Mouse (Mus musculus): ENCODE results near the gene Vash1. TPM values are rescaled to one million over a fixed set of nuclear protein-coding genes. Genes with fewer than 3 reads are reported as not detected.

Gene Vash1
- polyA plus RNA-seq (2015; fragmentation: Nextera tagmentation; extraction: Ambion mirVana), result 25.7 and 28.2 TPM in 2 replicates

GRCm38 (mm10) chr12:86678591-86679545, at the start of gene Vash1:
TSS of gene Vash1 (plus strand) at chr12:86678700.
- peak within 1 kb of the TSS; percentile 86 for H3K4me2 ChIP-seq
- no peaks in the 10 kb centered on the region for H3K9me3 ChIP-seq (replicated peaks)
- no peaks in the 10 kb centered on the region for H3K27me3 ChIP-seq (replicated peaks)
- WGBS, result under 1% methylated on average over 76 of the region's 94 CpGs
- H3K9ac ChIP-seq (replicated peaks), result peak within 1 kb of the TSS; percentile 98
- ATAC-seq (ENCODE audit: low FRiP score), result peak; percentile 87
- no peaks in the 10 kb centered on the region for H3K36me3 ChIP-seq
- H3K27ac ChIP-seq (replicated peaks), result peak within 1 kb of the TSS; percentile 97
- H3K4me1 ChIP-seq, result peaks cover 31% of the 10 kb centered on the region
- peak within 1 kb of the TSS; percentile 86 for H3K4me3 ChIP-seq (replicated peaks)

GRCm38 (mm10) chr12:86628783-86629172, 49.7 kb upstream of the Vash1 start:
- no peak for ATAC-seq (ENCODE audit: low FRiP score)
- Histone ChIP-seq H3K9me3 (replicated peaks) (no peaks in the 10 kb centered on the region), H3K27me3 (replicated peaks) (no peaks in the 10 kb centered on the region), H3K4me2 (no peak overlapping the region), H3K27ac (replicated peaks) (no peak overlapping the region), H3K9ac (replicated peaks) (no peak overlapping the region), H3K36me3 (no peaks in the 10 kb centered on the region), H3K4me3 (replicated peaks) (no peak overlapping the region), H3K4me1 (no peaks in the 10 kb centered on the region)
- 76% methylated on average over 6 of the region's 6 CpGs for WGBS

GRCm38 (mm10) chr12:86641763-86642162, 36.7 kb upstream of the Vash1 start:
- ATAC-seq (ENCODE audit: low FRiP score), result no peak
- 41% methylated on average over 8 of the region's 8 CpGs for WGBS
- Histone ChIP-seq H3K4me2 (no peak overlapping the region), H3K36me3 (no peaks in the 10 kb centered on the region), H3K4me3 (replicated peaks) (no peak overlapping the region), H3K27ac (replicated peaks) (no peak overlapping the region), H3K9ac (replicated peaks) (no peak overlapping the region), H3K4me1 (peaks cover 23% of the 10 kb centered on the region), H3K9me3 (replicated peaks) (no peaks in the 10 kb centered on the region), H3K27me3 (replicated peaks) (no peaks in the 10 kb centered on the region)

- Histone ChIP-seq H3K27me3 (replicated peaks) (no peaks in the 10 kb centered on the region), H3K9me3 (replicated peaks) (no peaks in the 10 kb centered on the region), H3K36me3 (no peaks in the 10 kb centered on the region), H3K9ac (replicated peaks) (no peak overlapping the region), H3K27ac (replicated peaks) (peak overlapping the region; percentile 56), H3K4me2 (no peak overlapping the region), H3K4me3 (replicated peaks) (no peak overlapping the region), H3K4me1 (peaks cover 35% of the 10 kb centered on the region)
- peak; percentile 78; the same call in 1 of the 2 replicates for ATAC-seq (ENCODE audit: low FRiP score)
- 27% methylated on average over 17 of the region's 17 CpGs for WGBS
These were observed 33.8 kb upstream of the Vash1 start for GRCm38 (mm10) chr12:86644512-86645273.

- Histone ChIP-seq H3K4me2 (no peak overlapping the region), H3K4me3 (replicated peaks) (no peak overlapping the region), H3K36me3 (no peaks in the 10 kb centered on the region), H3K27ac (replicated peaks) (peak overlapping the region; percentile 56), H3K27me3 (replicated peaks) (no peaks in the 10 kb centered on the region), H3K9me3 (replicated peaks) (no peaks in the 10 kb centered on the region), H3K4me1 (peaks cover 35% of the 10 kb centered on the region), H3K9ac (replicated peaks) (no peak overlapping the region)
- 77% methylated on average over 5 of the region's 5 CpGs for WGBS
- ATAC-seq (ENCODE audit: low FRiP score), result no peak
These were observed 33.0 kb upstream of the Vash1 start for GRCm38 (mm10) chr12:86645494-86645893.

- H3K4me3 ChIP-seq (replicated peaks), result no peak overlapping the region
- H3K36me3 ChIP-seq, result no peaks in the 10 kb centered on the region
- no peak overlapping the region for H3K9ac ChIP-seq (replicated peaks)
- H3K27me3 ChIP-seq (replicated peaks), result no peaks in the 10 kb centered on the region
- ATAC-seq (ENCODE audit: low FRiP score), result no peak
- H3K27ac ChIP-seq (replicated peaks), result peak overlapping the region; percentile 60
- H3K4me2 ChIP-seq, result no peak overlapping the region
- H3K4me1 ChIP-seq, result peaks cover 35% of the 10 kb centered on the region
- 54% methylated on average over 9 of the region's 9 CpGs for WGBS
- no peaks in the 10 kb centered on the region for H3K9me3 ChIP-seq (replicated peaks)
These were observed 31.7 kb upstream of the Vash1 start for GRCm38 (mm10) chr12:86646831-86647230.

- ATAC-seq (ENCODE audit: low FRiP score), result no peak
- Histone ChIP-seq H3K9ac (replicated peaks) (no peak overlapping the region), H3K9me3 (replicated peaks) (no peaks in the 10 kb centered on the region), H3K27ac (replicated peaks) (peak overlapping the region; percentile 60), H3K4me2 (no peak overlapping the region), H3K27me3 (replicated peaks) (no peaks in the 10 kb centered on the region), H3K4me1 (peaks cover 36% of the 10 kb centered on the region), H3K36me3 (no peaks in the 10 kb centered on the region), H3K4me3 (replicated peaks) (no peak overlapping the region)
- 36% methylated on average over 9 of the region's 9 CpGs for WGBS
These were observed 31.2 kb upstream of the Vash1 start for GRCm38 (mm10) chr12:86647279-86647678.

- Histone ChIP-seq H3K36me3 (no peaks in the 10 kb centered on the region), H3K9ac (replicated peaks) (no peak overlapping the region), H3K4me3 (replicated peaks) (no peak overlapping the region), H3K27ac (replicated peaks) (peak overlapping the region; percentile 60), H3K4me1 (peaks cover 41% of the 10 kb centered on the region), H3K4me2 (no peak overlapping the region), H3K27me3 (replicated peaks) (no peaks in the 10 kb centered on the region), H3K9me3 (replicated peaks) (no peaks in the 10 kb centered on the region)
- ATAC-seq (ENCODE audit: low FRiP score), result no peak
- 65% methylated on average over 5 of the region's 5 CpGs for WGBS
These were observed 30.8 kb upstream of the Vash1 start for GRCm38 (mm10) chr12:86647736-86648135.

GRCm38 (mm10) chr12:86648489-86648888, 30.0 kb upstream of the Vash1 start:
- Histone ChIP-seq H3K9me3 (replicated peaks) (no peaks in the 10 kb centered on the region), H3K9ac (replicated peaks) (no peak overlapping the region), H3K4me1 (peaks cover 42% of the 10 kb centered on the region), H3K4me3 (replicated peaks) (no peak overlapping the region), H3K27ac (replicated peaks) (no peak overlapping the region), H3K27me3 (replicated peaks) (no peaks in the 10 kb centered on the region), H3K36me3 (no peaks in the 10 kb centered on the region), H3K4me2 (no peak overlapping the region)
- no peak for ATAC-seq (ENCODE audit: low FRiP score)
- 70% methylated on average over 3 of the region's 3 CpGs for WGBS

GRCm38 (mm10) chr12:86651301-86651860, 27.1 kb upstream of the Vash1 start:
- ATAC-seq (ENCODE audit: low FRiP score), result no peak
- no peak overlapping the region for H3K9ac ChIP-seq (replicated peaks)
- WGBS, result 95% methylated on average over 8 of the region's 8 CpGs
- H3K4me2 ChIP-seq, result no peak overlapping the region
- H3K4me1 ChIP-seq, result peaks cover 23% of the 10 kb centered on the region
- H3K27me3 ChIP-seq (replicated peaks), result no peaks in the 10 kb centered on the region
- H3K4me3 ChIP-seq (replicated peaks), result no peak overlapping the region
- H3K36me3 ChIP-seq, result no peaks in the 10 kb centered on the region
- H3K9me3 ChIP-seq (replicated peaks), result no peaks in the 10 kb centered on the region
- H3K27ac ChIP-seq (replicated peaks), result no peak overlapping the region

- no peaks in the 10 kb centered on the region for H3K9me3 ChIP-seq (replicated peaks)
- no peaks in the 10 kb centered on the region for H3K27me3 ChIP-seq (replicated peaks)
- H3K4me2 ChIP-seq, result no peak overlapping the region
- no peak overlapping the region for H3K9ac ChIP-seq (replicated peaks)
- no peaks in the 10 kb centered on the region for H3K36me3 ChIP-seq
- peaks cover 11% of the 10 kb centered on the region for H3K4me1 ChIP-seq
- 47% methylated on average over 4 of the region's 4 CpGs for WGBS
- ATAC-seq (ENCODE audit: low FRiP score), result peak; percentile 65
- peak overlapping the region; percentile 71 for H3K27ac ChIP-seq (replicated peaks)
- no peak overlapping the region for H3K4me3 ChIP-seq (replicated peaks)
These were observed 25.9 kb upstream of the Vash1 start for GRCm38 (mm10) chr12:86652570-86653041.

All from neural tube, embryonic 15.5 days (tissue).